Mouse (Mus musculus) megakaryocyte progenitor cell, adult 5-6 weeks (primary cell): Measurements from ENCODE around the gene Fpgs. TPM values are rescaled to one million over a fixed set of nuclear protein-coding genes. Genes with fewer than 3 reads are reported as not detected.
A peak's percentile ranks its signal among the peaks of the same experiment; 100 is the strongest.

Experiments
- ATAC-seq: replicated peaks from 2 replicates; pipeline ENCODE4 v1.8.0; 2016; ENCODE audit warnings: mild to moderate bottlenecking, moderate TSS enrichment, inconsistent platforms; ENCODE audit not compliant: poor library complexity
- total RNA-seq, 2 experiments: library from RNA; stranded (forward) in 1 of 2; stranded (reverse) in 1 of 2; fragments of 157-497, 149-512 nt in 1 of 2; fragments of 200-1000 nt in 1 of 2; gene quantifications; 2 replicates each; pipeline versions ENCODE4 v1.2.3 to v1.2.4; 2015 to 2017

The Fpgs gene
- total RNA-seq, 2 experiments from 2014 or later: 19.1 to 20.7 TPM

DNA sequence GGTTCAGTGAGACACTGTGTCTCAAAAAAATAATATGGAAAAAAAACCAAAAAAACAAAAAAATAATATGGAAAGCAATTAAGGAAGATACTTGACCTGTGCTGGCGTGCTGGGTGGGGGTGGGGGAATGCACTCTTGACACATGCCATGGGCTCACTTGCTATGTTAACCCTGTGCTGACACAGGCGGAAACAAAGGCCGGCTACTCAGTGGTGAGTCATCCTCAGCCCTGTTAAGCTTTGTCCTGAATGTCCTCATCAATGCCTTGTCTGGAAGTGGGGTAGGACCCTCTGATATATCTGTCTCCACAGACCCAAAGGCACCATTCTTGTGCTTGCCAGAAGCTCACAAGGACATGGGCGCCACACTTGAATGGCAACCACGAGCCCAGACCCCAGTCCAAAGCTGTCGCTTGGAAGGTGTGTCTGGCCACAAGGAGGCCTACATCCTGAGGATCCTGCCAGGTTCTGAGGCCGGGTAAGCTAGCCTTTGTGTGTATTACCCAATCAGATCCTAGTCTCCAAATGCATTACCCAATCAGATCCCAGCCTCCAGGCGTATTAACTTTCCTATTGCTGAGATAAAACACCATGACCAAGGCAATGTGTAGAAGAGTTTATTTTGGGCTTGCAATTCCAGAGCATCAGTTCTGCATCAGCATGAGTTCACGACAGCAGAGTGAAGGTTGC is 31.9 kb downstream of the Fpgs start:
- ATAC-seq: no peak

DNA sequence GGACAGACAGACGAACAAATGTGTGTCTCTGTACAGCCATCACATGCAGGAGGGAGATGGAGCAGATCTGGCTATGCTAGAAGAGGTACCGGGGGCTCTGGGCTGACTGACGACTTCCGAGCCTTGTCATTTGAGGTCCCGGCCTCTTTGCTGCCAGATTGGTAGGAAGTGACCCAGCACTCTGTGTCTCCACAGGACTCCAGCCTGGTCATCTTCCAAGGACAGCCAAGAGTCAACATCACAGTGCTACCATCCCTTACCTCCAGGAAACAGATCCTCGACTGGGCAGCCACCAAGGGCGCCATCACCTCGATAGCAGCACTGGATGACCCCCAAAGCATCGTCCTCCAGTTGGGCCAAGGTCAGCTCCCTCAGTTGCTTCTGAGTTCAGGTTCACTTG is 32.8 kb downstream of the Fpgs start:
- no peak for ATAC-seq

DNA sequence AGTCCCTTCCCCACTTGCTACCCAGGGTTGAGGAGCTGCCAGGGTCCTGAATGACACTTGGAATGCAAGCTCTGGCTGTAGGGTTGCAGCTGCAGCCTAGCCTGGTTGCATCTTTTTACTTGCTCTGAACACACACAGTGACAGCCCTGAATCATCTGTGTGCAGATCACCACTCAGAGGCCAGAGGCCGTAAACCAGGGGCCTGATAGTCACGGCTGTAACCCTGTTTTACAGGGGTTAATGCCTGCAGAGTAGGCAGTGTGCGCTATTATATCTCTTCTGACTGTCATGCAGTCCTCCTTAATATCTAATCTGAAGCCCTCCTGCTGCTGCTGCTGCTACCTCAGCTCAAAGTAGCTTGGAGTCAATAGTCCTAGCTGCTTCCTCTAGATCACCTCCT is 34.1 kb downstream of the Fpgs start:
- peak; percentile 20; the same call in 1 of the 2 replicates for ATAC-seq

DNA sequence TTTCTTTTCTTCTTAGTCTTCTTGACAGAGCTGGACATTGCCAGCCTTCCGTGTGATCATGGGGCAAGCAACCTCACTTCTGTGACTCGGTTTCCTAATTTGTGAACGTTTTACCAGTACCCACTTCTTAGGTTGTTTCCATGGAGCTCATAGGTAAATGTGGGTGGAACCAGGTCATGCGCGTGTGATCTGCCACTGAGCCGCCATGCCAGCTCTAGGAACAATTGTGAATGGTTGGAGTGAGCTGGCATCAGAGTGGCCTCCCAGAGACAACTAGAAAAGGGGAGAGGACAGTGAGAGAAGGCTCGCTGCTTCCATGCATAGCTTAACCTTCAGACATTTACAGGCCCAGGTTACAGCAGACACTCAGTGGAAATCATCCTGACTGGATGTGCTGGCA is 35.8 kb downstream of the Fpgs start:
- ATAC-seq: no peak

DNA sequence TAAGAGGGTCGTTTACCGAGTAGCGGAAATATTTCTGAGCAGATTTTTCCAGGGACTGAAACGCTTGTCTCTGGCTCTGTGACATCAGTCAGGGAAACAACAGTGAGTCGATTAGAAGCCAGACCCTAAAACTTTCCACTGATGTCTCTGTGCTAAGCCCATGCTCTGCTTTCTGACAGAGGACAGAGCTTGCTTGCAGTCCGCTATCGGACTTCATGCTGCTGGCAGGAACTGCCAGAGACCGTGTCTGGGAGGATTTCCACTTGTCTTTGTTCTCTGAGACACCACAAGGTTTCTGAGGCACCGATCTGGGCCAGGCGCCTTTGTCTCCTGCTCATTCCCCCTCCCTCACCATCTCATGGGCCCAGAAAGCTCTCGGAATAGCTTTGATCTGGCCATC is 36.2 kb downstream of the Fpgs start:
- ATAC-seq: no peak

DNA sequence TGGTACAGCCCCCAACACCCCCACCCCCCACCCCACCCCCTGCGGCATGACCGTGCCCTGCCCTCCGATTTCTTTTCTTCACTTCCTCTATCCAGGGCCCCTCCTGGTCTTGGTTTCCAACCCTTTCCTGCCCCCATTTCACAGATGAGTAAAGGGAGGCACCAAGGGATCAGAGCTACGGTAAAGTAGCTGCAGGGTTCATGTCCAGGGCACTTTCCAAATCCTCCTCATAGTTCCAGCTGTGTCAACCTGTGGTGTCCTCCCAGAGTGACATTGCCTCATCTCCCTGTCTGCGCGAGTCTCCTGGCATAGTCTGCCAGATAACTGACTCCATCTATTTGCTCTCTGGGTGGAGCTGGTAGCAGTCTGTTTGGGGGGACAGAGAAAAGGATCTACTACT is 38.1 kb downstream of the Fpgs start:
- ATAC-seq: no peak

DNA sequence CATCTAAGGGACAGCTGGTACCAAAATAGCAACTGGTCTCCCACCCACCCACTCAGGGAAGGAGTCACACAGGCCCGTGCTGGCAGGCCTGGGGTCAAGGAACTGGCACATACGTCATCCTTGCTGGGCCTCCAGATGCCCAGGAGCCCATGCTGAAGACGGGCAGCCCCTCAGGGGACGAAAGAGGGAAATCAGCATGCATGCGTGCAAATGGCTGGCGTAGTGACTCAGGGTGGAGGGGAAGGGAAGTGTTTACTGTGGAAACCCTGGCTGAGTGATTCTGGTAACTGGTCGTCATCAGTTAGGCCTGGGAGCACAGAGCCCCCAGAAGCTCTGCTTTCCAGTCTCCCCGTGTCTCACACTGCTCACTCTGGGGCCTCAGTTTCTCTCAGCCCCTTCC is 38.6 kb downstream of the Fpgs start:
- no peak for ATAC-seq

DNA sequence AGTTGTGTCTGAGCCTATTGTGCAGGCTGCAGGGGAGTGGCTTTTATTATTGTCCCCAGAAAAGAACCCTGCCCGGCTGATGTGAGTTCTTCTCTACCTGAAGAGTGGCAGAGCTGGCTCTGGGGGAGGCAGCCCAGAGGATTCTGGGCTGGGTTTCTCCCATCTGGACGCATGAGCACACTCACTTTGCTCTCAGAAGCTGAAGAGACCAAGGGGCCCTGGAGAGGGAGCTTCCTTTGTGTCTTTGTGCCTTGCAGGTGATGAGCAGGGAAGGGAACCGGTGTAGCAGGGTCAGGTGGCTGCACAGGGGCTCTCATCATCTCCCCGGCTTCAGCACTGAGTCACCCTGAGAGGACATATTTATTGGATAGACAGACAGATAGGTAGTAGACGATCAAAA is 41.7 kb downstream of the Fpgs start:
- ATAC-seq: no peak

DNA sequence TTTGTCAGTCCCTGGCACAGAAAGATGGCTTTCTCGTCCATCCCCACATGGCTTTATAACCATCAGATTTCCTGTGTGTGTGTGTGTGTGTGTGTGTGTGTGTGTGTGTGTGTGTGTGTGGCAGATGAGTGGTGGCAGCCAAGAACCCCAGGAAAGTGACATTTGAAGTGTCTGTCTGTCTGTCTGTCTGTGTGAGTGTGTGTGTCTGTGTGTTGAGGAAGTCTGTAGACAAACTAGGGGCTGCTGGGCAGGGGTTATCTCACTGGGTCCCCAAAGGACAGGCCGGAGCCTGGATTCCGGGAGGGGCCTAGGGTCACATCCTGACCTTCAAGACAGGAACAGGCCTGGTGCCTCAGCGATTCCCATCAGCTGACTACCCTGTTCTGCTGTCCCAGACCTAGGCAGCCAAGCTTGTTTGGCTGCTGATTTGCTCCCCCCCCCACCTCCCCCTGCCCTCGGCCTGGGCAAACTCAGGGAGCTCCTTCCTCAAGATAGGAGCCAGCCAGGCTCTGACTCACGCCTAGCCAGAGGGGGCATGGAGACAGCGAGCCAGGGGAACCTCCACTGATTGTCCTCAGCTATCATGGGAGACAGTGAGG is 42.3 kb downstream of the Fpgs start:
- ATAC-seq: no peak

DNA sequence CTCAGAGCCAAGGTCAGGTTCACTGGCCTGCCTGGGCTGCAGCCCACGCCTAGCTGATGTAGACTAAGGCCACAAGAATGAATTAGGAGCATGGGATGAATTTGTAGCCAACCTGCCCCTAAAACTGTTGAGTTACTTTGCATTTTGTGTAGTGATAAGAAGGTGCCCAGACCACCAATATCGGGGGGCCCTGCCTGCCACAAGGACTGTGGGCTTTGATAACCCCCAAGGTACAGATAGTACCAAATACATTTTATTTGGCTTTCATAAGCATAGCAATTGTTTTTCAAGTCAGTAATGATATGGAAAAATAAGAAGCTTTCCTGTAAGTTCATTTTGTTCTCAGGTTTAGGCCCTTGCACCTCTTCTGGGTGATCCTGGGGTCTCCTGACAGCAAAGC is 45.1 kb downstream of the Fpgs start:
- peak; percentile 67 for ATAC-seq

DNA sequence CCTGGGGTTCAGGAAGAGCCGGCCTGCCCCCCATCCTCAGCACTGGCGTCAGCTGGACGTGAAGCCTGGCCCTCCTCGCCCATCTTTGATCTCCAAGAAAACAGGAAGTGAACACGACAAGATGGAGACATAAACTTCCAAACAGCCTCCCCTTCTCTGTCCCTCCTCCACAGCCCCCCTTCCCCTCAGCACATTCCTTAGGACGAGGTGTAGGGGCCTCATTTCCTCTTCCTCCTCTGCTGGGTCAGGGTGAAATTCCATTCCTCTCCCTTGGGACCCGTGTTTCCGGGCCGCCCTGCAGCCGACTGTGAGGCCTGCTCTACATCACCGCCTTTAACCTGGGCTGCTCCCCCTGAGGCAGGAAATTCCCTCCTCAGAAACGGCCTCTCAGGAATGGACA is 48.1 kb downstream of the Fpgs start:
- ATAC-seq: no peak

DNA sequence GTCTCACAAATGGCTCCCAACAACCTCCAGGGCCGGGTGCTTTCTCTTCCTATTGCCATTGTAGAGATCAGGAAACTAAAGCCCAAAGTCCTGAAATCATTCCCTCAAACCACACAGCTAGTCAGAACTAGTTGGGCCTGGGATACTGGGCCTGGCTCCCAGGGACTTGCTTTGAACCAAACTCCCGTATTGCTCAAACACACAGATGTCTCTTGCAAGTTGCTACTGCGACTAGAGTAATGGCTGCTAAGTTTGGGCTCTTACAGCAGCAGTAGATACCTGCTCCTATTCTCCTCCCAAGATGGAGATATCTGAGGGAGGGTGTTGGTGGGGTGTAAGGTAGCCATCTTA is 48.6 kb downstream of the Fpgs start:
- ATAC-seq: no peak

DNA sequence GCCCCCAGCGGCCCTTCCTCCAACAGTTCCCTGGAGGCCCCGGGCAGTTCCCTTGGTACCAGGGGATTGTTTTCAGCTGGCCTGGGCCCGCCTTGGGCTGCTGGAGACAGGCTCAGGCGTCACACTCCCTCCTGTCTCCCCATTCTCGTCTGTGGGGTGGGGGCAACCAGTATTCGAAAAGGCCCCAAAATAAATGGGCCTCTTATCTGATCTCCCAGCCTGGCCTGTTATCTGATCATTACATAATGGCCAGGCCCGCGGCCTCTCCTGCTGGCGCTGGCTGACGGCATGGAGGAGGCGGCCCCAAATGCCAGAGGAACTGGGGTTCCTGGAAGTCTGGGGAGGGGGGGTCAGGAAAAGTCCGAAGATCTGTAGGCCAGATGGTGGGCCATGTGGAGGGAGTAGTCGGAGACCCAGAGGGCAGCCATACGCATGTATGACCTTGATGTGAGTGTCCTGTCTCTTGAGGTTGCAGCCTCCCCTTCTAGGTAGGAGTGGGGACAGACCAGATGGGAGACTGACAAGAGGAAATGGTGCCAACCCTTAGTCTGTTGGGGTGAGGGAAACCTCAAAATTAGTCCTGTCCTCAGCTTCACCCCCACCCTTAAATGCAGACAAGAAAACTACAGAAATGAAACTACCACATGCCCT is 49.1 kb downstream of the Fpgs start:
- ATAC-seq: peak; percentile 51

DNA sequence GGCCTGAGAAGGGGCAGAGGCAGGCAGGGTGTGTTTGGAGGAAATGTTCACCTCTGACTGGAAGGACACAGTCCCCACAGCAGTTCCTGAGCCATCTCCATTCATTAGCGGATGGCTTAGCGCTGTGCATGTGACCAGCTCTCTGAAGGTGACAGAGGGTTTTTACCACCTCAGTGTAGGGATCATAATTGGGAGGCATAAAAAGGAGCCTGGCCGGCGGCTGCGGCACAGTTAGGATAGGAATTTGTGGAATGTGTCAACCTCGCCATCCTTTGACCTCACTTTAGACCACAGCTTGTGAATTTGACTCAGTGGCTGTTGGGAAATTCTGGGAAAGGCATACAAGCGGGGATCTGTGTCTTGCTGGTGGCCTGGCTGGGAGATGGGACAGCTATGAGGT is 50.2 kb downstream of the Fpgs start:
- ATAC-seq: no peak

DNA sequence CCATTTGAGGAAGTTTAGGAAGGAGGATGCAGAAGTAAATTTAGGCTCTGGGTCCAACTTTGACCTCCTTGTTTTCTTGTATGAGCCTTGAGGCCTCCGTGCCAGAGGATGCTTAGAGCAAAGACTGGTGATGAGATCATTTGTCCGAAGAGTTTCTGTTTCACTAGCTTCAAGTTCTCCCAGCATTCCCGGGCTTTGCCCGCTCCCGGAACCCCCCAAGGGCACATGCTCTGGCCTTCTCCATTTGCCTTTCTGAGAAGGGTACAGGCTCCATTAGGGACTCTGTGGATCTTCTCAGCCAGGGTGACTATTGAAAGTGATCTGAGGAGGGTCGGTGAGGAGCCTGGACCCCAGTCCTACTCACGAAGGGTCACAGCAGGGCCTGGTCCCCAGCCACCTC is 56.6 kb downstream of the Fpgs start:
- no peak for ATAC-seq

DNA sequence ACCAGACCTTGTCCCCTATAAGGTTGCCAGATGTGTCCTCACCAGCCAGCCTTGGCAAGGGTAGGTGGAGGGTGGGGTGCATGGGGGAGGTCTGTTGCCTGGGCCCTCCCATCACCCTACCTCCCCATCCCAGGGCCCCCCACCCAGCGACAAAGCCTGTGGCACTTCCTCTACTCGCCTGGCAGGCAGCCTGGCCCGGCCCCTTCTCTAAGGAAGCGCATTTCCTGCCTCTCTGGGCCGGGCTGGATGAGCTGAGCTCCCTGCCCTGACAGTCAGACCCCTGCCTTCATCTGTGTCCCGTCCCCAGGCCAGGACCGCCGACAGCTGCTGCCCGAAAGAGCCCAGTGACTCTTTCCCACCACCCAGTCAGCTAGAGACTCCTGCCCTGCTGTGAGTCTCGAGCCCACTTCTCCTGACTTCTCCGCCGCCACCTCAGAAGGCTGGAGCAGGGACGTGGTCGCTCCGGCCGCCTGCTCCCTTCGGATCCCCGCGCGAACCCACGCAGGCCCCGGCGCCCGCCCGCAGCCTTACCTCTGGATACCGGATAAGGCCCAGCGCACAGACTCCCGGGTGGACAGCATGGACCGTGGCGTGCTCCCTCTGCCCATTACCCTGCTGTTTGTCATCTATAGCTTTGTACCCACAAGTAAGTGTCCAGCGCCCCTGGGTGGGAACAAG is 57.4 kb downstream of the Fpgs start, which contains the start of gene Eng:
Eng (plus strand) TSS at position 217 of the 678 bp plus-strand sequence.
- ATAC-seq: peak; percentile 69

DNA sequence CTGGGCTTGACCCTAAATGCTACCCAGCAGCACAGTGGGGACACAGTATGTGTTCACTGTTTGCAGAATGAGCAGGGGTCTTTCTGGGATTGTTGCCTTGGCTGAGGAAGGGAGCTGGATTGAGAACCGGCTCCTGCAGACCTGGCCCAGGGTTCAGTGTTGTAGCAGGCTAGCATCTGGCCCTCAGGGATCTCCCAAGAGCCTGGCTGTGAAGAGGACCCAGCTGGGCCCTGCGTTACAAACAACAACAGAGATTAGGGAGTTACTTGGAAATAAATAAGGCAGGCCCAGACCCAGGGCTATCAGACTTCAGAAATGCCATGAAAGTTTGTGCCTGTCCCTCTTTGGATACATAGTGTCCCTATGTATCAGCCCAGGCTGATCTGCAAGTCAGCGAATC is 58.3 kb downstream of the Fpgs start:
- no peak for ATAC-seq

DNA sequence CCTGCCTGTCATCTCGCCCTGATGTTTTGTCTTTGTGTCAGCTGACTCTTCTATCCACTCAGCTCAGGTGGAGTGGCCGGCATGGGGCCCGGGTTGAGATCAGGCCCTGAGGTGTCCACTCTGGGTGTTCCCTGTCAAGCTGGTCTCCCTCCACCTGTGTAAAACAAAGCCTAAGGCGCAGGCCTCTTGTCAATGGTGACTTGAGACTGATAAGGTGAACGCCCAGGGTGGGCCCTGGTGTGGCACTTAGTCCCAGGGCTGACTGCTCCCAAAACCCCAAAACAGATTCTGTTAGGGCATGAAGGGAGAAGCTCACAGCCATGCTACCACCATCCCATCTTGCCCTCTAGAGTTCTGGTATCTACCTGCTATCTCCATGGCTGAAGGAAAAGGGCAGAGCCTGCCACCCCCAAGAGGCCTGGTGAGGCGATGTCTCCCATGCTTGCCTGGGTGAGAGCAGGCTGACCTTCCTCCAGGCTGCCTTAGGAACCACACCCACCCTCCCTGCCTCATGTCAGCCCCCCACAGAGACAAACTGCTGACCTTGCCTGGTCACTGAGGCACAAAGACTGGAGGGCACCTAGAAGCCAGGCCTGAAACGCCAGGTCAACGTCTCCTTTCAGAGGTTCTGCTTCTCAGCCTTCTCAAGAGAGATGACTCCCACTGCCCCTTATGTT is 59.0 kb downstream of the Fpgs start:
- ATAC-seq: peak; percentile 27; the same call in 1 of the 2 replicates

DNA sequence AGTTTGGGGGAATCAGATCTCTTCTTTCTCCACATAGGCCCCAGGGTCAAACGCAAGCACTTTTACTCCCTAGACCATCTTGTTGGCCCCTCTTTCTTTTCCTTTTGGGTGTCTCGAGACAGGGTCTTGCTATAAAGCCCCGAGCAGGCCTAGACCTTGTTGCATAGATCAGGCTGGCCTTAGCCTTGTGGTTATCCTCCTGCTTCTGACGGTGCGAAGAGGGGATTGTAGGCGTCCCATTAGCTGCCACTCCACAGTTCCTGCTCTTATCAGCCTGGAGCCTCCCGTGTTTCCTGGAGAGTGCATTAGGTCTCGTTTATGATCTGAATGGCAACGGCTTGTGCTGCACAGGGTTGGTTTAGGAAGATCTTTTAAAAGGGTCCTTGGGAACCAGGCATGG is 59.9 kb downstream of the Fpgs start:
- no peak for ATAC-seq

DNA sequence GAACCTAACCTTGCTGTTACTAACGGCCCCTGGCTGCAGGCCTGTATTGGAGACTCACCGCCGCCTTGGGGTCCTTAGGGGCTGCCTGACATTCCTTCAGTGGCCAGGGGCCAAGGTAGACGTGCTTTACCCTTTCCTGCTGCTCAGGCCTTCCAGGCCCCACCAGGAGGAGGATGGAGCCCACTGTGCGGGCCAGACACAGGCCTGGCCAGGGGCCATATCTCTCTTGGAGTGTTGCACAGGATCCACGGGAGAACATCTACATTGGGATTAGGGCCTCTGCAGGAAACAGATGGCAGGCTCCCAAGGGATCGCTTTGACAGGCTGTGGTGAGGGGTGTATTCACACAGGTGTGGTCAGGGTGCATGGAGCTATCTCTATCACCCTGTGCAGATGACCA is 61.1 kb downstream of the Fpgs start:
- no peak for ATAC-seq

DNA sequence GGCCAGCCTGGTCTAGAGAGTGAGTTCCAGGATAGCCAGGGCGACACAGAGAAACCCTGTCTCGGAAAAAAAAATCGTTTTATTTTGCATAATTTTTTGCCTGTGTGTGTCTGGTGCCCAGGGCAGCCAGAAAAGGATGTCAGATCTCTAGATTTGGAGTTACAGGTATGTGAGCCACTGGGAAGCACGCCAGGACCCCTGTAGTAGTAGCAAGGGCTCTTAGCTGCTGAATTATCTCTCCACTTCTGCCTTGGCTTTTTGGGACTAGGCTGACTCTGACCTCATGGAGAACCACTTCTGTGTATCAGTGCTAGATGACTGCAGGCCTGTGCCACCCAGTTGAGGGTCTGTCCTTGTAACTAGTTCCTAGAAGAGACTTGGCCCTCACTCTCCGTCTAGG is 62.1 kb downstream of the Fpgs start:
- ATAC-seq: no peak
